Mouse (Mus musculus): ENCODE data around the gene Nfyc.

Nfyc gene

GRCm38 (mm10) chr4:120825100-120825553, 6.2 kb downstream of the Nfyc start:
- DNase-seq, result peak; percentile 95

GRCm38 (mm10) chr4:120822191-120822911, 9.0 kb downstream of the Nfyc start:
- DNase-seq, result no peak

GRCm38 (mm10) chr4:120819871-120820270, 11.5 kb downstream of the Nfyc start:
- DNase-seq, result no peak

- no peak for DNase-seq
Observed at GRCm38 (mm10) chr4:120819296-120819695, 12.1 kb downstream of the Nfyc start.

GRCm38 (mm10) chr4:120817951-120818350, 13.4 kb downstream of the Nfyc start:
- no peak for DNase-seq

GRCm38 (mm10) chr4:120817002-120817774, 14.2 kb downstream of the Nfyc start:
- DNase-seq, result no peak

- DNase-seq, result peak; percentile 60
Observed at GRCm38 (mm10) chr4:120815622-120816334, 15.6 kb downstream of the Nfyc start.

- DNase-seq, result no peak
Observed at GRCm38 (mm10) chr4:120815163-120815562, 16.2 kb downstream of the Nfyc start.

- DNase-seq, result no peak
Observed at GRCm38 (mm10) chr4:120814171-120814570, 17.2 kb downstream of the Nfyc start.

GRCm38 (mm10) chr4:120813762-120814161, 17.6 kb downstream of the Nfyc start:
- no peak for DNase-seq

GRCm38 (mm10) chr4:120805816-120806215, 25.6 kb downstream of the Nfyc start:
- no peak for DNase-seq

GRCm38 (mm10) chr4:120801446-120801845, 29.9 kb downstream of the Nfyc start:
- DNase-seq, result no peak

GRCm38 (mm10) chr4:120800691-120801090, 30.7 kb downstream of the Nfyc start:
- no peak for DNase-seq

GRCm38 (mm10) chr4:120799680-120800166, 31.6 kb downstream of the Nfyc start:
- DNase-seq, result no peak

GRCm38 (mm10) chr4:120797985-120798725, 33.2 kb downstream of the Nfyc start:
- DNase-seq, result no peak

- no peak for DNase-seq
Observed at GRCm38 (mm10) chr4:120796687-120797086, 34.7 kb downstream of the Nfyc start.

- no peak for DNase-seq
Observed at GRCm38 (mm10) chr4:120795646-120796045, 35.7 kb downstream of the Nfyc start.

GRCm38 (mm10) chr4:120792918-120793317, 38.5 kb downstream of the Nfyc start:
- no peak for DNase-seq

- DNase-seq, result no peak
Observed at GRCm38 (mm10) chr4:120790027-120790426, 41.3 kb downstream of the Nfyc start.

- DNase-seq, result no peak
Observed at GRCm38 (mm10) chr4:120755801-120756200, 75.6 kb downstream of the Nfyc start.

- DNase-seq, result peak; percentile 82
Observed at GRCm38 (mm10) chr4:120755299-120755698, 76.1 kb downstream of the Nfyc start.

GRCm38 (mm10) chr4:120749601-120750000, 81.8 kb downstream of the Nfyc start:
- DNase-seq, result no peak

Measured in right cerebral cortex, postnatal 4 days (tissue).